Mouse (Mus musculus) MEL (cell line): Measurements from ENCODE around the gene Med31.

Source experiments
- BHLHE40 ChIP-seq: IDR thresholded peaks from 2 replicates; pipeline ENCODE4 v1.6.1; 2012; ENCODE audit warnings: low read depth, mild to moderate bottlenecking, inconsistent platforms, low read length, improper control_type of control experiment, borderline replicate concordance
- CTCF ChIP-seq, 3 experiments: IDR thresholded peaks in 2 of 3; conservative IDR thresholded peaks in 1 of 3; 2 replicates each; pipeline ENCODE4 v1.5.1; 2011 to 2012; ENCODE audit warnings: low read length in 3 of 3, low read depth in 2 of 3, mild to moderate bottlenecking in 2 of 3, improper control_type of control experiment in 1 of 3, inconsistent platforms in 1 of 3, mixed read lengths in 1 of 3, moderate library complexity in 1 of 3; ENCODE audit not compliant: control insufficient read depth in 1 of 3, insufficient read depth in 1 of 3, poor library complexity in 1 of 3, severe bottlenecking in 1 of 3
- GABPA ChIP-seq: IDR thresholded peaks from 2 replicates; pipeline ENCODE4 v1.6.1; 2012; ENCODE audit warnings: low read depth, mild to moderate bottlenecking, inconsistent platforms, low read length, improper control_type of control experiment, moderate library complexity
- GATA1 ChIP-seq: IDR thresholded peaks from 2 replicates; pipeline ENCODE4 v1.6.1; 2011; ENCODE audit warnings: low read depth, low read length, improper control_type of control experiment
- JUND ChIP-seq: IDR thresholded peaks from 2 replicates; pipeline ENCODE4 v1.6.1; 2011; ENCODE audit warnings: low read depth, mild to moderate bottlenecking, improper control_type of control experiment, low read length
- MEF2A ChIP-seq: IDR thresholded peaks from 2 replicates; pipeline ENCODE4 v1.6.1; 2014; ENCODE audit warnings: low read depth, mild to moderate bottlenecking, inconsistent platforms, low read length, improper control_type of control experiment; ENCODE audit not compliant: poor library complexity, insufficient replicate concordance, severe bottlenecking; ENCODE audit errors: extremely low read depth
- POLR2A ChIP-seq, 2 experiments: IDR thresholded peaks; 2 replicates each; pipeline ENCODE4 v1.6.1; 2011 to 2012; ENCODE audit warnings: low read length in 2 of 2, mild to moderate bottlenecking in 2 of 2, control low read depth in 1 of 2, improper control_type of control experiment in 1 of 2, low read depth in 1 of 2, moderate library complexity in 1 of 2; ENCODE audit not compliant: control insufficient read depth in 1 of 2, insufficient read depth in 1 of 2, poor library complexity in 1 of 2
- SMC3 ChIP-seq: IDR thresholded peaks from 2 replicates; pipeline ENCODE4 v1.6.1; 2011; ENCODE audit warnings: low read depth, low read length, improper control_type of control experiment
- TBP ChIP-seq: IDR thresholded peaks from 2 replicates; pipeline ENCODE4 v1.8.0; 2011; ENCODE audit warnings: low read depth, low read length, improper control_type of control experiment
- UBTF ChIP-seq: IDR thresholded peaks from 2 replicates; pipeline ENCODE4 v1.6.1; 2012; ENCODE audit warnings: low read depth, mild to moderate bottlenecking, inconsistent platforms, low read length, improper control_type of control experiment, moderate library complexity, borderline replicate concordance; ENCODE audit not compliant: insufficient read depth
- USF2 ChIP-seq, 2 experiments: IDR thresholded peaks; 2 replicates each; pipeline ENCODE4 v1.6.1; 2011 to 2012; ENCODE audit warnings: improper control_type of control experiment in 2 of 2, low read length in 2 of 2, borderline replicate concordance in 1 of 2, inconsistent platforms in 1 of 2, low read depth in 1 of 2, mild to moderate bottlenecking in 1 of 2; ENCODE audit not compliant: insufficient read depth in 1 of 2
- ZMIZ1 ChIP-seq: IDR thresholded peaks from 2 replicates; pipeline ENCODE4 v1.6.1; 2012; ENCODE audit warnings: low read depth, mild to moderate bottlenecking, inconsistent platforms, low read length, improper control_type of control experiment, moderate library complexity

DNA sequence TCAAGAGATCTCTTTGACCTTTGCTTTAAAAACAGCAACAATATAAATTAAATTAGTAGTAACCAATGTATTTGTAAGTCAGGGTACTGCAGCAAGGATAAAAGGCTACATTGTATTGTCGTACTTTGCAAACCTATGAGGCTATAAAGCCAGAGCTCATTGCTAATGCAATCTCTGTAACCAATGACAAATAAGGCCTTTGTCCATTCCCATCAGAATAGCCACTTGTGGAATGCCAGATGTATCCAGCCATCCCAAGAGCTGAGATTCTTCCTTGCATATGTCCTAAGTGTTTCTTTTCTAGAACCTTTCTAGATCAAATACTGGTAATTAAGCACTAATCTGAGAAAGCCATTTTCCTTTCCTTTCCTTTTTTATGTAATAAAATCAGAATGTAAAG is 24.5 kb downstream of the Med31 start:
- no peak for TF ChIP-seq SMC3
- no peak for TF ChIP-seq POLR2A (IDR thresholded peaks at IDR 0.05; ENCODE audit: control insufficient read depth in 1 of 2, insufficient read depth in 1 of 2, low read depth in 1 of 2, low read length in 2 of 2, poor library complexity in 1 of 2)
- no peak for TF ChIP-seq MEF2A
- TF ChIP-seq GATA1, result no peak
- TF ChIP-seq TBP, result no peak
- no peak for TF ChIP-seq BHLHE40
- no peak for TF ChIP-seq CTCF (IDR thresholded peaks at IDR 0.05 in 2 of 3, conservative IDR thresholded peaks at IDR 0.05 in 1 of 3; ENCODE audit: control insufficient read depth in 1 of 3, insufficient read depth in 1 of 3, low read depth in 2 of 3, low read length in 3 of 3, poor library complexity in 1 of 3, severe bottlenecking in 1 of 3)
- TF ChIP-seq USF2 (IDR thresholded peaks at IDR 0.05; ENCODE audit: borderline replicate concordance in 1 of 2, insufficient read depth in 1 of 2, low read depth in 1 of 2, low read length in 2 of 2), result no peak
- no peak for TF ChIP-seq ZMIZ1
- TF ChIP-seq UBTF, result no peak
- no peak for TF ChIP-seq JUND
- TF ChIP-seq GABPA, result no peak
